Mouse (Mus musculus): ENCODE measurements at regions not wholly inside any gene's neighbourhood (a gene's known extent, or its start where the extent isn't known, plus 50 kb on each side); places are given as distances from the start of the nearest gene placed in this dataset.

- DNase-seq (ENCODE audit: low read depth, low spot score) = no peak
These were observed 575.7 kb downstream of the Robo2 start for GRCm38 (mm10) chr16:73835715-73836440.

GRCm38 (mm10) chr16:73821387-73822338, 590.0 kb downstream of the Robo2 start:
- no peak for DNase-seq (ENCODE audit: low read depth, low spot score)

- DNase-seq (ENCODE audit: low read depth, low spot score) = no peak
These were observed 607.1 kb downstream of the Robo2 start for GRCm38 (mm10) chr16:73804572-73804971.

GRCm38 (mm10) chr16:73796528-73797171, 615.0 kb downstream of the Robo2 start:
- DNase-seq (ENCODE audit: low read depth, low spot score) = no peak

- DNase-seq (ENCODE audit: low read depth, low spot score) = no peak
These were observed 626.6 kb downstream of the Robo2 start for GRCm38 (mm10) chr16:73785074-73785438.

- no peak for DNase-seq (ENCODE audit: low read depth, low spot score)
These were observed 627.1 kb downstream of the Robo2 start for GRCm38 (mm10) chr16:73784296-73785073.

GRCm38 (mm10) chr16:73772454-73772853, 639.2 kb downstream of the Robo2 start:
- DNase-seq (ENCODE audit: low read depth, low spot score) = no peak

GRCm38 (mm10) chr16:73770440-73770856, 641.2 kb downstream of the Robo2 start:
- DNase-seq (ENCODE audit: low read depth, low spot score) = no peak

- no peak for DNase-seq (ENCODE audit: low read depth, low spot score)
These were observed 641.9 kb downstream of the Robo2 start for GRCm38 (mm10) chr16:73769729-73770128.

- DNase-seq (ENCODE audit: low read depth, low spot score) = no peak
These were observed 642.9 kb downstream of the Robo2 start for GRCm38 (mm10) chr16:73768706-73769105.

- DNase-seq (ENCODE audit: low read depth, low spot score) = no peak
These were observed 646.4 kb downstream of the Robo2 start for GRCm38 (mm10) chr16:73765184-73765583.

- DNase-seq (ENCODE audit: low read depth, low spot score) = no peak
These were observed 650.7 kb downstream of the Robo2 start for GRCm38 (mm10) chr16:73760921-73761320.

GRCm38 (mm10) chr16:73758872-73759271, 652.8 kb downstream of the Robo2 start:
- no peak for DNase-seq (ENCODE audit: low read depth, low spot score)

- no peak for DNase-seq (ENCODE audit: low read depth, low spot score)
These were observed 657.3 kb downstream of the Robo2 start for GRCm38 (mm10) chr16:73754302-73754701.

GRCm38 (mm10) chr16:73728297-73728696, 683.3 kb downstream of the Robo2 start:
- no peak for DNase-seq (ENCODE audit: low read depth, low spot score)

GRCm38 (mm10) chr16:73719691-73720090, 691.9 kb downstream of the Robo2 start:
- no peak for DNase-seq (ENCODE audit: low read depth, low spot score)

- DNase-seq (ENCODE audit: low read depth, low spot score) = no peak
These were observed 695.3 kb downstream of the Robo2 start for GRCm38 (mm10) chr16:73716301-73716700.

GRCm38 (mm10) chr16:73707051-73707450, 704.6 kb downstream of the Robo2 start:
- DNase-seq (ENCODE audit: low read depth, low spot score) = no peak

- DNase-seq (ENCODE audit: low read depth, low spot score) = no peak
These were observed 722.4 kb downstream of the Robo2 start for GRCm38 (mm10) chr16:73689274-73689673.

GRCm38 (mm10) chr16:73679804-73680203, 731.8 kb downstream of the Robo2 start:
- no peak for DNase-seq (ENCODE audit: low read depth, low spot score)

- DNase-seq (ENCODE audit: low read depth, low spot score) = no peak
These were observed 741.1 kb downstream of the Robo2 start for GRCm38 (mm10) chr16:73670516-73670915.
